16 mouse cellular contexts compared by ENCODE assay signal in the genomic region with DNA sequence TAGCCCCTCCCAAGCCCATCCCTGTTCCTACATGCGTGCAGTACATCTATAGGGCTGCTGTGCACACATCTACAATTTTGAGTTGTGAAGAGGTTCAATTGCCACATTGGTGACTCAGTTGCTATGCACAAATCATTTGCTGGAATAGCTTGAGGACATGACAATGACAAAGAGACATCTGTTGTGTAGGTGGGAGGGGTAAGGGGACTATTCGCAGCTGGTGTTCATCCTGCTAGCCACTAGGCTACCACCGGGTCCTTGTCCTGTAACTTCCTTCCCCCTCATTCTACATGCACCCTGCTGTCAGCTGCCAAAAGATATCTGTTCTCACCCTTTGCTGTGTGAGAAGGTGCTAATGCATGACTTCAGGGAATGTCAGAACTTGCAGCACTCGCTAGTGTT.
DNase-seq lines count a peak whose midpoint lies in the region; ATAC-seq and TF ChIP-seq lines count a peak whose summit lies in the region.
"Had no signal": no experiment of that assay in that cellular context is flagged by ENCODE, and none has a peak within 500 bp of the region (broad histone marks: within the 10 kb centered on the region; RNA-seq: fewer than 3 reads in every experiment).

No protein-coding gene starts in this region.

- WGBS in hindbrain, embryonic 10.5 days = 24% methylated on average over 4 of the region's 4 CpGs
- WGBS in hindbrain, embryonic 13.5 days = 10% methylated on average over 4 of the region's 4 CpGs
- 10% methylated on average over 4 of the region's 4 CpGs for WGBS in hindbrain, embryonic 15.5 days
- 12% methylated on average over 4 of the region's 4 CpGs for WGBS in intestine, postnatal 0 days
- whole genome bisulfite sequencing in lung, postnatal 0 days = 12% methylated on average over 4 of the region's 4 CpGs

- no peak for TF ChIP-seq EP300 in lung, postnatal 0 days (IDR thresholded peaks at IDR 0.05)

- peaks cover 6% of the 10 kb centered on the region; the same call in 1 of the 2 replicates for H3K4me1 ChIP-seq in hindbrain, embryonic 10.5 days (replicated peaks)
- peaks cover 5% of the 10 kb centered on the region for H3K4me1 ChIP-seq in hindbrain, embryonic 13.5 days (replicated peaks)
- H3K4me1 ChIP-seq in hindbrain, embryonic 15.5 days (replicated peaks) = no peaks in the 10 kb centered on the region
- no peaks in the 10 kb centered on the region for H3K4me1 ChIP-seq in intestine, postnatal 0 days (replicated peaks; ENCODE audit: control insufficient read depth, insufficient read depth, low read length)
- no peaks in the 10 kb centered on the region for H3K4me1 ChIP-seq in lung, postnatal 0 days (ENCODE audit: insufficient read depth, low read depth, low read length)
- H3K4me1 ChIP-seq: heart, embryonic 12.5 days; limb, embryonic 13.5 days; stomach, embryonic 15.5 days had no signal

- H3K9me3 ChIP-seq in hindbrain, embryonic 10.5 days = no peaks in the 10 kb centered on the region
- no peaks in the 10 kb centered on the region for H3K9me3 ChIP-seq in hindbrain, embryonic 13.5 days
- H3K9me3 ChIP-seq in hindbrain, embryonic 15.5 days = no peaks in the 10 kb centered on the region
- H3K9me3 ChIP-seq in intestine, postnatal 0 days (ENCODE audit: control insufficient read depth) = no peaks in the 10 kb centered on the region
- H3K9me3 ChIP-seq in lung, postnatal 0 days (ENCODE audit: low read length) = no peaks in the 10 kb centered on the region
- H3K9me3 ChIP-seq: heart, embryonic 12.5 days; limb, embryonic 13.5 days; stomach, embryonic 15.5 days had no signal

- DNase-seq in hindbrain, embryonic 10.5 days (ENCODE audit: low spot score) = peak; percentile 6
- peak; percentile 13 for DNase-seq in ES-CJ7 (ENCODE audit: low read depth, low spot score)
- DNase-seq in embryo, embryonic 10.5 days (ENCODE audit: low spot score) = peak; percentile 37
- no peak for DNase-seq in heart, postnatal 14 days
- no peak for DNase-seq in lung, postnatal 0 days (ENCODE audit: low spot score)
- DNase-seq: adrenal gland, postnatal 10 days; cerebellum, adult 11 months; lung, embryonic 14.5 days had no signal

- intact Hi-C loops in heart, postnatal 14 days (cut with DNase I) = no loop called here

- H3K4me2 ChIP-seq in hindbrain, embryonic 13.5 days = no peak overlapping the region
- no peak overlapping the region for H3K4me2 ChIP-seq in hindbrain, embryonic 15.5 days
- H3K4me2 ChIP-seq in intestine, postnatal 0 days (replicated peaks; ENCODE audit: low read depth) = no peak overlapping the region
- no peak overlapping the region for H3K4me2 ChIP-seq in lung, postnatal 0 days (replicated peaks; ENCODE audit: low read depth, low read length)
- H3K4me2 ChIP-seq: heart, embryonic 12.5 days; limb, embryonic 13.5 days; lung, embryonic 14.5 days; stomach, embryonic 15.5 days had no signal

- no peaks in the 10 kb centered on the region for H3K36me3 ChIP-seq in hindbrain, embryonic 10.5 days
- H3K36me3 ChIP-seq in hindbrain, embryonic 13.5 days = no peaks in the 10 kb centered on the region
- no peaks in the 10 kb centered on the region for H3K36me3 ChIP-seq in hindbrain, embryonic 15.5 days
- no peaks in the 10 kb centered on the region for H3K36me3 ChIP-seq in intestine, postnatal 0 days (ENCODE audit: control insufficient read depth, insufficient read depth)
- no peaks in the 10 kb centered on the region for H3K36me3 ChIP-seq in lung, postnatal 0 days (ENCODE audit: insufficient read depth, low read length)
- H3K36me3 ChIP-seq: heart, embryonic 12.5 days; limb, embryonic 13.5 days; stomach, embryonic 15.5 days had no signal

- H3K27ac ChIP-seq in hindbrain, embryonic 10.5 days = no peak overlapping the region
- H3K27ac ChIP-seq in hindbrain, embryonic 13.5 days = no peak overlapping the region
- H3K27ac ChIP-seq in hindbrain, embryonic 15.5 days (replicated peaks) = no peak overlapping the region
- H3K27ac ChIP-seq in intestine, postnatal 0 days (ENCODE audit: low read depth, low read length) = no peak overlapping the region
- H3K27ac ChIP-seq in lung, postnatal 0 days (ENCODE audit: low read length) = no peak overlapping the region
- H3K27ac ChIP-seq: kidney, postnatal 0 days; limb, embryonic 13.5 days; stomach, embryonic 15.5 days had no signal

- no peak for TF ChIP-seq CTCF in intestine, postnatal 0 days (IDR thresholded peaks at IDR 0.05; ENCODE audit: low read depth)
- no peak for TF ChIP-seq CTCF in lung, postnatal 0 days (IDR thresholded peaks at IDR 0.05)

- H3K4me3 ChIP-seq in hindbrain, embryonic 10.5 days = no peak overlapping the region
- H3K4me3 ChIP-seq in hindbrain, embryonic 13.5 days = no peak overlapping the region
- H3K4me3 ChIP-seq in hindbrain, embryonic 15.5 days = no peak overlapping the region
- no peak overlapping the region for H3K4me3 ChIP-seq in intestine, postnatal 0 days (ENCODE audit: low read depth, low read length)
- H3K4me3 ChIP-seq in lung, postnatal 0 days (ENCODE audit: low read depth, low read length) = no peak overlapping the region
- H3K4me3 ChIP-seq: heart, embryonic 12.5 days; limb, embryonic 13.5 days; stomach, embryonic 15.5 days had no signal

- H3K9ac ChIP-seq in hindbrain, embryonic 13.5 days = no peak overlapping the region
- no peak overlapping the region for H3K9ac ChIP-seq in hindbrain, embryonic 15.5 days
- H3K9ac ChIP-seq in intestine, postnatal 0 days (ENCODE audit: low read depth, low read length) = no peak overlapping the region
- H3K9ac ChIP-seq in lung, postnatal 0 days (replicated peaks; ENCODE audit: low read depth) = no peak overlapping the region
- H3K9ac ChIP-seq: heart, embryonic 12.5 days; limb, embryonic 13.5 days; lung, embryonic 14.5 days; stomach, embryonic 15.5 days had no signal

- no peak for ATAC-seq in hindbrain, embryonic 13.5 days (ENCODE audit: low FRiP score)
- ATAC-seq in hindbrain, embryonic 15.5 days (ENCODE audit: low FRiP score, low read depth) = peak; percentile 45
- ATAC-seq in intestine, postnatal 0 days = no peak
- ATAC-seq in lung, postnatal 0 days = no peak
- ATAC-seq: Patski had no signal

- H3K27me3 ChIP-seq in hindbrain, embryonic 10.5 days (ENCODE audit: insufficient read depth, poor library complexity, severe bottlenecking) = no peaks in the 10 kb centered on the region
- no peaks in the 10 kb centered on the region for H3K27me3 ChIP-seq in hindbrain, embryonic 13.5 days
- H3K27me3 ChIP-seq in hindbrain, embryonic 15.5 days = no peaks in the 10 kb centered on the region
- H3K27me3 ChIP-seq in intestine, postnatal 0 days (replicated peaks; ENCODE audit: control insufficient read depth, insufficient read depth, low read length) = no peaks in the 10 kb centered on the region
- no peaks in the 10 kb centered on the region for H3K27me3 ChIP-seq in lung, postnatal 0 days (replicated peaks; ENCODE audit: insufficient read depth, low read length)
- H3K27me3 ChIP-seq: heart, embryonic 12.5 days; limb, embryonic 13.5 days; Patski; stomach, embryonic 15.5 days had no signal

Comparison
In these comparisons a context has a peak if more than half of its experiments do, and no peak if none do; other contexts are left out.
1. DNase-seq: peak in hindbrain, embryonic 10.5 days (single experiment), ES-CJ7 (single experiment) and embryo, embryonic 10.5 days (single experiment); none in heart, postnatal 14 days (0 of 2) and lung, postnatal 0 days (single experiment).